Comparison of ENCODE assay signal across 33 mouse cellular contexts in the genomic region with DNA sequence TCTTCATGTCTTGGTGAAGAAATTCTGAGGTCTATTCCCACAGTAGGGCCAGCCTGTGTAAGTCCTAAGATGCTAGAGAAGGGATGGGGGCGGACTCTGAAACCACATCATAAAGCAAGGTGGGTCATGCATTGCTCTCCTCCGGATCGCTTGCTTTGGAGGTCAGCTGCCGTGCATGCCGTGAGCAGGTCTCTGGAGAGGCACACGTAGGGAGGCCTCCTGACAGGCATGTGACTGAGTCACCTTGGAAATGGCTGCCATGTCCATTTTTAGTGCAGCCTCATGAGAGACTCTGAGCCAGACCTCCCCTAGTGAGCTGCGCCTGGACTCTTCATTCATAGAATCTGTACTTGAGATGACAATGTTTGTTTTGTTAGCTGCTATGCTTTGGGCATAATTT. TPM values are rescaled to one million over a fixed set of nuclear protein-coding genes. Genes with fewer than 3 reads are reported as not detected.
DNase-seq lines count a peak whose midpoint lies in the region; ATAC-seq lines count a peak whose summit lies in the region.
"Had no signal": no experiment of that assay in that cellular context is flagged by ENCODE, and none has a peak within 500 bp of the region (broad histone marks: within the 10 kb centered on the region; RNA-seq: fewer than 3 reads in every experiment).

No protein-coding gene starts in this region.

- no peak overlapping the region for H3K4me3 ChIP-seq in heart, embryonic 12.5 days
- H3K4me3 ChIP-seq: embryonic facial prominence, embryonic 12.5 days; erythroblast, embryonic 14.5 days; heart, embryonic 15.5 days; hindbrain, embryonic 10.5 days; left cerebral cortex, adult 2 months; megakaryocyte, embryonic 14.5 days; neural tube, embryonic 12.5 days had no signal

- H3K27ac ChIP-seq in heart, embryonic 12.5 days (ENCODE audit: poor library complexity, severe bottlenecking) = no peak overlapping the region
- H3K27ac ChIP-seq: embryonic facial prominence, embryonic 12.5 days; heart, embryonic 15.5 days; hindbrain, embryonic 10.5 days; hindbrain, postnatal 0 days; left cerebral cortex, adult 2 months; liver, embryonic 14.5 days; neural tube, embryonic 12.5 days had no signal

- no peaks in the 10 kb centered on the region for H3K9me3 ChIP-seq in heart, embryonic 12.5 days (replicated peaks)
- H3K9me3 ChIP-seq: embryonic facial prominence, embryonic 12.5 days; heart, embryonic 15.5 days; hindbrain, embryonic 10.5 days; megakaryocyte, embryonic 14.5 days; neural tube, embryonic 12.5 days had no signal

- no peaks in the 10 kb centered on the region for H3K27me3 ChIP-seq in heart, embryonic 12.5 days (replicated peaks)
- H3K27me3 ChIP-seq: embryonic facial prominence, embryonic 12.5 days; heart, embryonic 15.5 days; megakaryocyte, embryonic 14.5 days; neural tube, embryonic 12.5 days; Patski had no signal

- no peak for ATAC-seq in heart, embryonic 12.5 days (ENCODE audit: insufficient number of reproducible peaks, low FRiP score)
- ATAC-seq: activated CD4-positive, CD25-positive, alpha-beta regulatory T cell, adult 4 months; CD4-positive, CD25-positive, alpha-beta regulatory T cell, adult 4 months; forebrain, embryonic 14.5 days; hindbrain, postnatal 0 days; Patski had no signal

- no peak overlapping the region for H3K9ac ChIP-seq in heart, embryonic 12.5 days
- H3K9ac ChIP-seq: embryonic facial prominence, embryonic 12.5 days; heart, embryonic 15.5 days; liver, embryonic 14.5 days; lung, embryonic 14.5 days; neural tube, embryonic 12.5 days had no signal

- peaks cover 17% of the 10 kb centered on the region for H3K36me3 ChIP-seq in heart, embryonic 12.5 days
- H3K36me3 ChIP-seq: embryonic facial prominence, embryonic 12.5 days; hindbrain, embryonic 10.5 days; neural tube, embryonic 12.5 days had no signal

- peaks cover 6% of the 10 kb centered on the region; the same call in 1 of the 2 replicates for H3K4me1 ChIP-seq in heart, embryonic 12.5 days (replicated peaks)
- H3K4me1 ChIP-seq: embryonic facial prominence, embryonic 12.5 days; neural tube, embryonic 12.5 days had no signal

- DNase-seq in heart, adult 11 months = peak; percentile 96
- peak; percentile 47 for DNase-seq in heart, adult 8-10 months (ENCODE audit: low spot score)
- DNase-seq in heart, postnatal 4 days = peak; percentile 15
- DNase-seq in urinary bladder, postnatal 10 days (ENCODE audit: low spot score) = no peak
- DNase-seq in thymus, postnatal 4 days = no peak
- DNase-seq in urinary bladder, postnatal 14 days (ENCODE audit: low spot score) = no peak
- DNase-seq: adrenal gland, adult 8-10 months; cerebellum, adult 18-20 months; gastrocnemius, postnatal 25 days; kidney, adult 18-20 months; kidney, postnatal 4 days; lung, embryonic 14.5 days; lung, postnatal 36 days; midbrain, embryonic 14.5 days; right cerebral cortex, postnatal 25 days; thymus, postnatal 14 days had no signal

- H3K4me2 ChIP-seq in heart, embryonic 12.5 days = no peak overlapping the region
- H3K4me2 ChIP-seq: embryonic facial prominence, embryonic 12.5 days; heart, embryonic 15.5 days; lung, embryonic 14.5 days; neural tube, embryonic 12.5 days had no signal

- 69% methylated on average over 7 of the region's 7 CpGs for WGBS in heart, embryonic 12.5 days

RNA-seq across cellular contexts. Expression of a gene that starts 15.5 kb away (rescaled TPM):
- polyA plus RNA-seq in heart, embryonic 12.5 days (2016; fragmentation: Nextera tagmentation; extraction: Ambion mirVana) = 23.8 and 24.2 TPM in 2 replicates
- under 1 TPM; 0.22 to 0.72 (median 0.39) TPM for total RNA-seq in heart, adult 8-10 months (2022)
- total RNA-seq in heart, postnatal 4 days (2021) = 10 to 100 TPM in 1 of 2 experiments, 1 to 10 TPM in 1; 9.7 to 14.0 TPM

RNA-seq across cellular contexts. Expression of a gene that starts 35.8 kb away (rescaled TPM):
- polyA plus RNA-seq in heart, embryonic 12.5 days (2016; fragmentation: Nextera tagmentation; extraction: Ambion mirVana) = 17.1 and 17.5 TPM in 2 replicates
- total RNA-seq in heart, adult 8-10 months (2022) = 100 to 1,000 TPM in 1 of 4 experiments, 10 to 100 TPM in 3; 81.2 to 101 (median 95.0) TPM
- total RNA-seq in heart, postnatal 4 days (2021) = 10 to 100 TPM; 38.5 to 39.8 TPM

RNA-seq across cellular contexts. Expression of a gene that starts 52.1 kb away (rescaled TPM):
- not detected in 2 replicates for polyA plus RNA-seq in heart, embryonic 12.5 days (2016; fragmentation: Nextera tagmentation; extraction: Ambion mirVana)
- total RNA-seq in heart, adult 8-10 months (2022) = not detected
- total RNA-seq in heart, postnatal 4 days (2021) = not detected
- total RNA-seq: adrenal gland, adult 8-10 months; gastrocnemius, postnatal 25 days had no signal
- polyA plus RNA-seq: activated CD4-positive, CD25-positive, alpha-beta regulatory T cell, adult 4 months; CD4-positive, CD25-positive, alpha-beta regulatory T cell, adult 4 months; embryonic facial prominence, embryonic 12.5 days; erythroblast, embryonic 14.5 days; hindbrain, embryonic 10.5 days; kidney, embryonic 16.5 days; liver, embryonic 14.5 days; lung, embryonic 14.5 days; neural tube, embryonic 12.5 days; Patski; spleen, adult 2 months; testis, adult 2 months had no signal

Comparison
In these comparisons a context has a peak if more than half of its experiments do, and no peak if none do; other contexts are left out.
1. RNA of a gene that starts 15.5 kb away (total RNA-seq): 9.7 to 14.0 TPM in heart, postnatal 4 days; 0.22 to 0.72 TPM in heart, adult 8-10 months; every median in the first group is over 4 times any median in the second.
2. DNase-seq: peak in heart, adult 11 months (single experiment), heart, adult 8-10 months (single experiment) and heart, postnatal 4 days (single experiment); none in urinary bladder, postnatal 10 days (single experiment), thymus, postnatal 4 days (single experiment) and urinary bladder, postnatal 14 days (single experiment).